Mouse (Mus musculus): ENCODE results near the gene Pth1r.
A peak's percentile ranks its signal among the peaks of the same experiment; 100 is the strongest.

DNA sequence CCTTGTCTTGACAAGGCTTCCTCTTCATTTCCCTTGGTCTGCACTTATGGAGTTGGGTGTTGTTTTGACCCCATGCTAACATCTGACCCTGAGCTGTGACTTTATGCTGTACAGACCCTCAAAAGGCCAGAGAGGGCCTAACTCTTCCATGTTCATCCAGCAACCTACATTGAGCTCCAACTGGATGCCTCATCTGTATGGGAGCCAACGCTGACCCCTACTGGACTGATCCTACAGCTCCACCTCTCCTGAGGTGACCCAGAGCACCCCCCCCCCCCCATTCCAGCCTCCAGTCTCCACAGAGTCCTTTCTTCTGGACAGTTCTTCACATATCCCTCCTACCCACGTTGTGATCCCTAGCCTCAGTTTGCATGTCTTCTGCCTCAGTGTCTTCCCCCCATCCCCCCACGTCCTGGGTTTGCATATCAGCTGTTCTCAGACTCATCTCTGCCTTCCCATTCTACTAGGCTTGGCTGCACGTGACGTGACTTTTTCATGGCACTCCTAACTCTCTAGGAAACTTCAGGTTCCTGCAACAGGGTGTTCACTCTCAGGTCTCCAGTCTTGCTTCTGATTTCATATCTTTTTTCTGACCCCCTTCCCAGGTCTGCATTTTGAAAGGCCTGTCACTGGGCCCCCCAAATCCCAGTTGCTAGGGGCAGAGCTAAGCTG is 32.4 kb upstream of the Pth1r start:
- no peak for TF ChIP-seq POLR2A (IDR thresholded peaks at IDR 0.05; ENCODE audit: insufficient read depth, low read depth, low read length)
- peak; percentile 37 for TF ChIP-seq CTCF (IDR thresholded peaks at IDR 0.05)

Measured in heart, adult 2 months (tissue).